Mouse (Mus musculus) induced T-regulatory cell, adult 2 months (primary cell): ENCODE data around the gene Sbf2.
"Not testable (repeated sequence)": the region's sequence is repeated elsewhere in the genome, so short reads cannot be mapped to it uniquely, and the experiment has no call there.

ENCODE experiments used
- DNase-seq: peaks from one replicate; pipeline ENCODE4 v3.0.0-alpha.2; 2012; ENCODE audit warnings: low read depth

The Sbf2 gene

DNA sequence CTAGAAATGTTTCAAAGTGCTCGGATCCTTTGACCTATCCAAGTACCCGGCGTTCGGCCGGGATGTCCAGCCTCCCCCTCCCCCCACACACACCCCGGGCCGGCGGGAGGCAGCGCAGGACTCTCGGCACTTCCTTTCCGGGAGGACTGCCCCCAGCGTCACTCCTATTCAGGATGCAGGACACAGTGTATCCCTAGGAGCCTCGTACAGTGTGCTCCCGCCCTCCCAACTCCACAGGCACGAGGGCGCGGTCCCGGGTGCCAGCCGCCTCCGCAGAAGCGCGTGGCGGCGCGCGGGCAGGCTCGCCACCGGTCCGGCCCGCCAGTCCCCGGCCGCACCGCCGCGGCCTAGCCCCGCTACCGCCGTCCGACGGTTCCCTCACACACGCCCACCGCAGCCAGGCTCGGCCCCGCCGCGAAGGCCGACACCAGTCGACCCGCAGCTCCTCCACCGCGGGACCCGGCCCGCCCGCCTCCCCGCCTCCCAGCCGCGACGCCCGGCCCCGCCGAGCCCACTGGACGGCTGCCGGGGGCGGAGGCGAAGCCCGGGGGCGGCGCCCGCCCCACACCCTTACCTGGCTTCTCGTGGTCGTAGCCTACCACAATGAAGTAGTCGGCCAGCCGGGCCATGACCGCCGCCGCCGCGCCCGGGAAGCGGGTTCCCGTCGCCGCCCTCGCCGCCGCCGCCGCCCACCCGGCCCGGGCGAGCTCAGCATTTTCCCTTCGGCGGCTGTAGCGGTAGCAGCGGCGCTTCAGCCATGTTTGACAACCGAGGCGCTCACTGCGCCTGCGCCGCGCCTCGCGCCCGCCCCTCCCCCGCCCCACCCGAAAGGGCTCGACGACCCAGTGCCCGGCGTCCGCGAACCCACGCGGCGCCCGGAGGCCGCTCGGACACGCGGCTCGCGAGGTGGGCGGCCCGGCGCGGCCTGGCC, at the start of gene Sbf2:
Sbf2 (minus strand) TSS at position 790 of the 931 bp plus-strand sequence.
- peak; percentile 76 for DNase-seq

DNA sequence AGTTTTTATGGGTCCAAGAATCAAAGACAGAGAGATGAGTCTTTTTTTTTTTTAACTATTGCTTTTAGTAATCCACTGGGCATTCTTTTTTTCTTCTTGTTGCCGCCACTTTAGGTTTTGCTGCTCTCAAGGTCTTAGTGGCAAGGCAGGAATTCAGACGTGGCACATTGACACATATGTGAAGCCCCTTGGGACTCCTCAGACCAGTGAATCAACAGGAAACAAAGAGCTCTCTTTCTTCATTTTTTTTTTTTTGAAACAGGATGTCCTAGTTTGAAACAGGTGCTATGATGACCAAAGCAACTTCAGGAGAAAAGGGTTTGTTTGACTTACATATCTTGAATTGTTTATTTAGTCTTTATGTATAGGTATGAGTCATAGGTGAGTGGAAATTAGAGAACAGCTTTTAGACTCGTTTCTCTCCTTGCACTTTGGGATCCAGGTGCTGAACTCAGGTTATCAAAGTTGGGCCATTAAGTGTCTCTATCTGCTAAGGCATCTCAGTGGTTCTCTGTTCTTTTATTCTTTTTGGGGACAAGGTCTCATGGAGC, 43.7 kb upstream of the Sbf2 start:
- DNase-seq, result no peak

DNA sequence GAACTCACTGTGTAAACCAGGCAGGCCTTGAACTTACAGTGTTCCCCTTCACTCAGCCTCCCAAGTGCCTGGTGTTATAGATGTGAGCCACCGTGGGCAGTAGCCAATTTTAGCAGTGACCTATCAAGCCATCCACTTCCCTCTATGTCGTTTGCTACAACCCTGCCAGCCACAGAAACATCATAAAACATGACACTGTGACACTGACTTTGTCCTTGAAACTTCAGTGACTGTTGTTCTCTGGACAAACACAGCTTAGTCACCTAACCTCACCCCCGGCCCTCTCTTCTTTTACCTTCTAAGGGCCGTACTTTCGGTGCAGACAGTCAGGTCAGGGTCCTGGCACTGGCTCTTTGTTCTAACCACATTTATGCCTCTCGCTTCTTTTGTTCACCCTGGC, 41.2 kb upstream of the Sbf2 start:
- DNase-seq, result no peak

DNA sequence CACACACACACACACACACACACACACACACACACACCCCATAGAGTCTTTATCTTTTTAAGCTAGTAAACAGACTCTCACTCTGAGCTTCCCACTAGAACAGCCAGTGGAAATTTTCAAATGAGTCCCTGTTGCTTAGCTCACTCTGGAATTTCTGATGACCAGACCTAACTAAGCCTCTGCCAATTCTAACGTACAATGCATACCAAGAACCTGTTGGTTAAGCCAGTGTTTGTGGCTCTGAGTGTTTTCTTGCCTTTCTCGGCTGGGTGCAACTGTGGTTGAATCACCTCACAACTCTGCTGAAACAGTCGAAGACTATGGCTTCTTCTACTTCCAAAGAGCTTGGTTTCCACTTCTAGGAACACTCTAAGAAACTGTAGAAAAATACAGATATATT, 40.5 kb upstream of the Sbf2 start:
- DNase-seq, result no peak

DNA sequence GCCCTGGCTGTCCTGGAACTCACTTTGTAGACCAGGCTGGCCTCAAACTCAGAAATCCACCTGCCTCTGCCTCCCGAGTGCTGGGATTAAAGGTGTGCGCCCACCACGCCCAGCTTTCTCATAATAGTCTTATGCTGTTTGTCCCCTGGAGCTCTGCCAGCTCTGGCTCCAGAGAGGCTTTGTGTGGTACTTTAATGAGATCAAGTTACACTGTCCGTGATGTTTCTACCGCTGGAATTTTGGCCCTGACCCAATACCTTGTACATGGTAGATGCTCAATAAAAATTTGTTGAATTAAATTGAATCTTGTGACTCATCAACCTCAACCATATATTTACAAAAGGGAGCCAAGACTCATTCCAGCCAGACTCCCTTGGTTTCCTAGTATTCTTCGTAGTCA, 36.4 kb upstream of the Sbf2 start:
- no peak for DNase-seq

DNA sequence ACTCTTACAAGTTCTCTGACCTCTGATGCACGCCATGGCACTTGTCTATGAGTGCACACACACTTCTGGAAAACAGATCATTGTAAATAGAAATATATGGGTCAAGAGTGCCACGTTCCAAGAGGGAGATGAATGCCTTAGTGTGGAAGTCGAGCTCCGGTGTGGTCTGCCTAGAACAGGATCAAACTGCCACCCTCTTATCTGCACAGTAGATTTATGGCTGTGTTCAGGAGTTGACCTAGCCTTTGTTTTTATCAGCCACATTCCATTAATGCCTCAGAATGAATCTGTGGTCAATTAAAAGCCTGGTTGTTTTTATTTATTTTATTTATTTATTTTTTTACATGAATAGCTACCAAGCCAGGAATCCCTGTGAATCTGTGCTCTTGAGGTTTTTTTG, 35.8 kb upstream of the Sbf2 start:
- DNase-seq, result no peak

DNA sequence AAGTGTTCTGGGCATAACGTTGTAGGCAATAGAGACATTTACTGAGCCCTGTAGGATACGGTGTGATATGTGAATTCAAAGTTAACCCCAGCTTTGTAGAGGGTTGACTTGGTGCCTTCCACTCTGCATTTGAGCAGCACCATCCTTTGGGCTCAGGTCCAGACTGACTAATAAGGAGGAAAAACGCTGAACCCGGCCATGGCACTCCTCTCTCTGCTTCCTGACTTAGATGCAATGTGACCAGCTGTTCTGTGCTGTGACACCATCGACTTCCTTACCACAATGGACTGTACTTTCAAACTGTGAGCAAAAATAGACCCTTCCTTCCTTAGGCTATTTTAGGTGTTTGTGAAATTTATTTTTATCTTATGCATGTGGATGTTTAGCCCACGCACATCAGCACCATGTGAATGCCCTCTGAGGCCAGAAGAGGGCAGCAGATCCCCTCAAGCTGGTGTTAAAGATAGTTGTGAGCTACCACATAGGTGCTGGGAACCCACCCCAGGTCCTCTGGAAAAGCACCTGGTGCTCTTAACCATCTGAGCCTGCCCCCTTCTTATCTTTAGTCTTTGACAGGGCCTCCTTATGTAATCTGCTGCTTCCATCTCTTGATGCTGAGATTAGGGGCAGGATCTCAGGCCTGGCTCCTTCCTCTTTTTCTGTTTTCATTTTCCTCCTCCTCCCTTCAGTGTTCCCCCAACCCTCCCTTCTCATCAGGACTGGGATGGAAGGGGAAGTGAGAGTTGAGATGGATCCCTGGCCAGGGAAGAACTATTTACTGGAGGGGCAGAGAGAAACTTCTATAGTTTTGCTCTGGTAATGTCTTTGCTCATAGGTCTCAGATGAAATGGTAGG, 34.6 kb upstream of the Sbf2 start:
- DNase-seq, result no peak

DNA sequence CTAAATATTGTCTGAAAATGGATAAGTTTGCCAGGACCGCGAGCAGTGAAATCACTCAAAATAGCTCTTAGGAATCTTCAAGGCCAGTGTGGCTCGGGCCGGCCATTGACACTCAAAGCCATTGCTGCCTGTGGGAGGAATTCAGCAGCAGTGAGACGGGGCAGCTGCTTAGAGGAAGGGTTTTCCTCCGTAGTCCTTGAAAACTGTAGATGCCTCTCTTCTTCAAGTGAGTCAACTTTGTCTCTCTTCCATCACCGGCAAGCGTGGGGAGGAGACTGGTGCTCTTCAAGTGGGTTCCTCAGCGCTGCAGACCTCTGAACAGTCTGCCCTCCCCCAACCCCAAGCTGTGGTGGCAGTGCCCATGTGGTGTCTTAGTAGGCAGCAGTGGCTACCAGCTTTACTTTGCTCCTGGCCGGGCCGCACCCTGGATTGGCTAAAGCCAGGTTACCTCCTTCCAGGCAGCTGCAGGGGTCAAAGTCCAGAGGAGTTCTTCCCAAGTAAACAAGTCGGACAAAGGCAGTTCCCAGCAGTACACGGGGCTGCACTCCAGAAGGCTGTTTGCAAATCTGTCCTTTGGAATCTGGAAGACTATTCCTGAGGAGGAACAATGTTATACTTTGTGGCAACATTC, 33.8 kb upstream of the Sbf2 start:
- DNase-seq, result no peak

DNA sequence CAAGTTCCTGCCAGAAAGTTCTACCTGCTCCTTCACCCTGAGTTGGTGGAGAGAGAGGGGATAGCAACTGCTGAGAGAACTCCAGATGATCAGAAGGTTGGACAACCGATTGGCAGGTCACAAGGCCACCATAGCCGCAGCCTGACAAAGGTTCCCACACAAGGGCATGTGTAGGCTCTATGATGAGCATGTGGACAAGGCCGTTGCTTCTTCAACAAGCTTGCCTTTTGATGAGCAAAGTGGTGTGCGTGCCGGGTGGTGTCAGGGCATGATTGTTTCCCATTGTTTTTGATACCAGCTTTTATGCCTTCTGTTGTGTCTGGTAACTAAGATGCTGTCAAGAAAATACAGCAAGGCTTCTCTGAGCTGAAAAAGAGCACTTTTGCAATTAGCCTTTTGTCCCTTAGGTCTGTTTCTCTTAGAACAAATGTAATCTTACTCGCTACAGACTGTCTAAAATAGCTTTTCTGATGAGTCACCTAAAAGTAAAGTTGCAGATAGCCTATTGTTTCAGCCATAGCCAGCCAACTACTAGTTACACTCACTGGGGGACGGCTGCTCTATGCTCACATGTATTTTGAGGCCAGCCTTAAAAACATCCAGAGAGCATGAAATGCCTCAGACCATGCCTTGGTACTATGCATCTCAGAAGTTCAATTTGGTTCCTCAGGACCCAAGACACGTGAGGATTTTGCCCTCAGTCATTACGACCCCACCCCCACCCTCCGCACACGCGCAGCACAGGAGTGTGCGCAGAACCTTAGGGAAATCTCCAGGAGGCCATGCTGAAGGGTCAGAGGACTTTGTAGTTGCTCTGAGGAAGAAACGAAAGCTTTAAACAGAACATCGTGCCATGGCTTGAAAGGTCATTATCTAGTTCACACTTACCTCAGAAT, 33.1 kb upstream of the Sbf2 start:
- no peak for DNase-seq

DNA sequence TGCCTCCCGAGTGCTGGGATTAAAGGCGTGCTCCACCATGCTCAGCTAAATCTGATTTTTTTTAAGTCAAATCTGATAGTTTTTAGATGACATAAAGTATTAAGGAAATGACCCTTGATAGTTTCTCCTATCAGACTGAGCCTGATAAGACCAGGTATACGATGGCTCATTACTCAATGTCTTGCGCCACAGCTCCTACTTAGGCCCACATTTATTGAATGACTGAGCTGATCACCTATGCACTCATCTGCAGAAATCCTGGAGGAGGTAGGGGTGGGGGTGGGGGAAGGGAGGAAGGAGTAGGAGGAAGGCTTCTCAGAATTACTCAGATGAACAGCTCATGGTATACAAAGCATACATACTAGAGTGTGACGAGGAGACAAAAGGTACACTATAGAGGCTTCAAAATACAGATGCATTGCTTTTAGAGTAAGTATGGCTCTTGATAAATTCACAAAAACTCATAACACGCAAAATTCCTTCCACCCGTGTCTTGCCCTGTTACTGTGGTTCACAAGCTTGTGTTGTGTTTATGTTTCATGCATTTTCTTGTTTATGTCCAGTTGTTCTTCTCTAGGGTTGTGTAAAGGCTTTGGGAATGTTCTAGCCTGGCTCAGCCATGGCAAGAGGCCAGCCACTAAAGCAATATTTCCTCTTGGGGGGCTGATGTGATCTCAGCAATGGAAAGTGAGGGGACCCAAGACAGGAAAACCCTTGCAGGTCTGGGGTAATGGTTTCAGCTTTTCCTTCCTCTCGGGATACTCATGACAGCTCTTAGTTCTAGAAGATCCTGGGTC, 32.1 kb upstream of the Sbf2 start:
- DNase-seq, result no peak

DNA sequence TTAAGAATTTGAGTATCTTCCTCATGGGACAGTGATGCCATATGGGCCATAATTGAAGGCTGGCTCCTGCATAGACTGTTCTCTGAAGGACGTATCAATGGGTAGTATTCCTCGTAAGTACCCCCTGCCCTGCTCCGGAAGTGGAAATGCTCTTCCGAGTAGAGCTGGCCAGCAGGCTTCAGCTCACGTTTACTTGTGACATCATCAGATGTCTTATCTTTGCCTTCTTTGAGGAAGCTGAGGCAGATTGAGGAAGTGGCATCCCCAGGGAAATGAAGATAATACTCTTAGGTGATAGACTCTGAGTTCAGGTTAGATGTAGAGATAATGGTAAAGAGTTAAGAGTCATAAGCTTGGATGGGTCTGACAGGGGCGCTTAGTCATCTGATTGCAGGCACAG, 31.1 kb upstream of the Sbf2 start:
- DNase-seq, result no peak

DNA sequence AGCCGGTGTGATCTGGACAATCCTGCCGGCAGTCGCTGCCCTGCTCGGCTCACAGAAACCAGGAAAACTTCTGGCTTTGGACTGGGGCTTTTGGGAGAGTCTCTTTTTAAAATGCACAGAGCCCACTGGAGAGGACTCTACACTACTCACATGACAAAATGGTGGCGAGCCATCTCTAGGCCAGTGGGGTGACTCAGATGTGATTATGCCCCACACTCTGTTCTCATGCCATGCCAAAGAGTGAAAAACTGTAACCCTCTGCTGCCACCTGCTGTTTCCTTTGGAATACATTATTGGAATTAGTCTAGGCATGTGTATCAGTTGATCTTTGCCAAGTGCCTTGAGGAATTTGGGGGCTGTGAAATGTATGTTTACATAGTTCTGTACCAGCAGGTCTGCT, 30.6 kb upstream of the Sbf2 start:
- peak; percentile 65 for DNase-seq

DNA sequence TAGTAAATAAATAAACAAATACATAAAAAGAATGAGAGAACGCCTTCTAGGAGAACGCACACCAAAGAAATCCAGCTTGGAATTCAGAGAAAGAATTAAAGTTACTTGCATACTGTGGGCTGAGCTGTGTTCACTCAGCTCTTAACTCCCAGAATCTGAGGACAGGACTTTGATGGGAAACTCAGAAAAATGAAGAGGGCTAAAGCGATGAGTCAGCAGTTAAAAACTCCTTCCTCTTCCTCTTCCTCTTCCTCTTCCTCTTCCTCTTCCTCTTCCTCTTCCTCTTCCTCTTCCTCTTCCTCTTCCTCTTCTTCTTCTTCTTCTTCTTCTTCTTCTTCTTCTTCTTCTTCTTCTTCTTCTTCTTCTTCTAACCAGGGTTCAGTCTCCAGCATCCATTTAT, 25.2 kb upstream of the Sbf2 start:
- DNase-seq, result not testable (repeated sequence)

DNA sequence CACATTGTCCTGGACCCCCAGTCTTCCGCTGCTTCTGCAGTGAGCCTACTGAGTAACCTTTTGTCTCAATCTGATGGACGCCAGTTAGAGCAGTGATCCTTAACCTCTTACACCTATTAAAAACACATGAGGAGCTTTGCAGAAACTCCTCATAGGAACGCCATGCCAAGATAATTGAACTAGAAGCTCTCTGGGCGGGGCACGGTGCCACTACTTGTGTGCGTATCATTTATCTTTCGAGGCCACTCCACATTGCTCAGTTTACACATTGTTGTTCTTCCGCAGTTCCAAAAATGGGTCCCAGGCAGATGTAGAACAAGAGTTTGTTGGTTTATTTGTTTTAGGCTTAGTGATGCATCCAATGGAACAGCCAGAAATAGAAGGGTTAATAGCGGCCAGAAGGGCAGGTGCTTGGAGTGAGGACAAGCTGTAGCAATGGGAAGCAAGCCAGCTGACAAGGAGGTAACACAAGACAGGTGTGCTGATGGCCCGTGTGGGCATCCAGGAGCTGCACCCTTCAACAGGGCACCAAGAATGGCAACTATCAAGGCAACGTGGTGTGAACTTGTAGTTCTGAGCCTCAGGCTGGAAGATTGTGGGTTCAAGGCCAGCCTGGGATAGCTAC, 24.7 kb upstream of the Sbf2 start:
- DNase-seq, result no peak

DNA sequence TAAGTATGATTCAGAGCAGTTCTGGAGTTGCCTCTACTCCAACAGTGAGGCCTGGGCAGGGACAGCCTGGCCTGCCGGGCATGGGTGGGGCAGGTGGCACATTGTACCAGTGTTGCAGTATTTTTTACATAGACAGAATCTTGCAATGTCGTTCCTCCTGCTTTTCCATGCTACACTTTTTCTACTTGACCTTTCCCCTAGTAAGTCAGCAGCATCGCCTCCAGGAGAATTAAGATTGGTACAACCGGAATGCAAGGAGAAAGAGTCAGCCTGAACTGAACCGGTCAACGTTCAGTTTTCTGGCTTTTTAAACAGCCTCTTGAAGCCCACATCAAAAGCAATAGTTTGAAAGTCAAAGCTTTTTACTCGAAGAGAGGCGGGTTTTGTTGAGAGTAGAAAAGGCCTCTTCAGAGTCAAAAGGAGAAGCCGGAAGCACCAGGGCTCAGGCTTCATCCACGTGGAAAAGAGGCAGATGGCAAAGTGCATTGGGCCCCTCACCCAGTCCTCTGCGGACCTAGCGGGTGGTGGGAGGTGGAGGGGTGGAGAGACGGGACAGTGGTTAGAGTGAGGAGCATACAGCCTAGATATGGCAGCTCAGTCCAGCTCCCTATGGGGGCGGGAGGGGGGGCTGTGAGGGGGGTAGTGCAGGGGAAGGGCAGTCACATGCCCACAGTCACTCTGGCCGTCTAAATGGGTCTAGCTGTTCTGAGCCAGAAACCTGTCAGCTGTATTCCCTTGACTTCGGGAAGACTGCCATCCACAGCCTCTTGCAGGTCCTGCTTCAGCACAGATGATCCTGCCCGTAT, 23.8 kb upstream of the Sbf2 start:
- no peak for DNase-seq

DNA sequence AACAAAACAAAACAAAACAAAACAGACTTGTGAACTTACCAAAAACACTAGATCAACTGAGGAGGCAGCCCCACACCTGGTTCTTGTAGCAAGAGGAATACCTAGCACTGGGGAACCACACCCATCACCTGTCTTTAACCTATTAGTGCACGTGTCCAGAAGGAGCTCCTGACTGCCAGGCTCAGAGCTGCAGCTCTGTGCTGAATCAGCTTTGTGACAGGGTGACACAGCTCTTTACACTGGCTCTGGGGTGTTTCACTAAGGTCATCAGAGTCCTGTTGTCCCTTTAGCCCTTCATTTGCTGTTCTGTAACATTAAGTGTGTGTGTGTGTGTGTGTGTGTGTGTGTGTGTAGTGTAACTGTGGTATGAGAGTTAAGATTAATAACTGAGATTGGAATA, 21.8 kb upstream of the Sbf2 start:
- no peak for DNase-seq

DNA sequence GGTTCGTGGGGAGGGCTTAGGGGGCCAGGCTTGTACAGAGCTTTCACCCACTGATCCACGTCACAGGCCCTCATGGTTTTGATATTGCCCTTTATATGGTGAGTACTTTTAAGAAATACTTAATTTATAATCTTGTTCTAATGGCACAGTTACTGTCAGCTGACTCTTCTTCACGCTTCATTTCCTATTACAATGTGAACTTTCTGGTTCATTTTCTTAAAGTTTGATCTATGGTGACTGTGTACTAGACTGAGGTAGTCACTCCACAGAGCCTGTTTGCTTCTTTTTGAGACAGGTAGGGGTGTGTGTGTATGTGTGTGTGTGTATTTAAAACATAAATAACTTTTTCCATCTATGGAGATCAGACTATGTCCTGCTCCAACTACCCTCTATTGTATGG, 21.2 kb upstream of the Sbf2 start:
- DNase-seq, result no peak

DNA sequence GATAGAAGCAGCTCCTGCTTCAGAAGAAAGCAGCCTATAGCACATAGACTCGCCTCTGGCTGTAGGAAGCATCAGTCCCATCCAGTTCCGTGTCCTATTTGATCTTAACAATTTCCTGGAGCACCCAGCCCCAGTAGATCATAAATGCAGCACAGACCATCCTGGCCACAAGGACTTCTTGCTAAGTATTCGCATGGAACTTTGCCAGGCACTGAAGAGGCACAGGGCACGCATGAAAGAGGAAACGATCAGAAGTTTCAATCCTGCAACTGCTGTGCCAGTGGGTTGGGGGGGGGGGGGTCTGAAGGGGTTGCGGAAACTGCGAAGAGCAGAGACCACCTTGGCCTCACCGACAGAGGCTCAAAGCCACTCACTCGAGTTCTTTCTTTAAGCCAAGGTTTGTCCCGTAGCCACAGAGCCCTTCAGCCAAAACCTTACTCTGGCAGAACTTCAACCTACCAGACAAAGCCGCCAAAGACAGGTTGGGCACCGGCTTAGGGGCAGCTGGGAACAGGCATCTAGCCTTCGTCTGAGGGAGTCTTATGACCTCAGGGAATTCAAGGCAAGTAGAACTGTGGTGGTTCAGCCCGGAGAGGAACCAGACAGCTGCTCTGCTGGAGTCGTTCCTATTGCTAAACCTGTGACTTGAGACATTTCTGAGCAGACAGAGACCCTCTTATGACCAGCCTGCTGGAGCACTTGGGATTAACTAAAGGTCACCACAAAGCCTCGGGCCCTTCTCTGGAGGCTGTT, 16.6 kb upstream of the Sbf2 start:
- DNase-seq, result no peak
